Mouse (Mus musculus): Measurements from ENCODE around the gene Gm1043.

Gene Gm1043

GRCm38 (mm10) chr5:37180624-37181023 lies 95.5 kb downstream of the Gm1043 start:
- in situ Hi-C loops (cut with MboI; ENCODE audit: unreplicated experiment in 2 of 2) = loop anchor here in 1 of 2 experiments (5.0 kb wide), 1 partner anchor 233 kb away; no protein-coding TSS in a partner anchor

- in situ Hi-C loops (cut with MboI; ENCODE audit: unreplicated experiment in 2 of 2) = loop anchor here in 1 of 2 experiments (5.0 kb wide), 1 partner anchor 237 kb away; no protein-coding TSS in a partner anchor
Measured at GRCm38 (mm10) chr5:37184605-37185004, 99.4 kb downstream of the Gm1043 start.

- in situ Hi-C loops (cut with MboI; ENCODE audit: unreplicated experiment in 2 of 2) = no loop called here
Measured at GRCm38 (mm10) chr5:37190378-37190777, 105.2 kb downstream of the Gm1043 start.

- in situ Hi-C loops (cut with MboI; ENCODE audit: unreplicated experiment in 2 of 2) = no loop called here
Measured at GRCm38 (mm10) chr5:37196196-37196595, 111.0 kb downstream of the Gm1043 start.

GRCm38 (mm10) chr5:37196666-37197250 lies 111.6 kb downstream of the Gm1043 start:
- in situ Hi-C loops (cut with MboI; ENCODE audit: unreplicated experiment in 2 of 2) = no loop called here

- in situ Hi-C loops (cut with MboI; ENCODE audit: unreplicated experiment in 2 of 2) = no loop called here
Measured at GRCm38 (mm10) chr5:37197423-37197822, 112.3 kb downstream of the Gm1043 start.

GRCm38 (mm10) chr5:37198011-37198688 lies 113.0 kb downstream of the Gm1043 start:
- in situ Hi-C loops (cut with MboI; ENCODE audit: unreplicated experiment in 2 of 2) = no loop called here

GRCm38 (mm10) chr5:37202285-37202684 lies 117.1 kb downstream of the Gm1043 start:
- in situ Hi-C loops (cut with MboI; ENCODE audit: unreplicated experiment in 2 of 2) = no loop called here

- in situ Hi-C loops (cut with MboI; ENCODE audit: unreplicated experiment in 2 of 2) = no loop called here
Measured at GRCm38 (mm10) chr5:37204886-37205285, 119.7 kb downstream of the Gm1043 start.

- in situ Hi-C loops (cut with MboI; ENCODE audit: unreplicated experiment in 2 of 2) = no loop called here
Measured at GRCm38 (mm10) chr5:37205420-37205819, 120.2 kb downstream of the Gm1043 start.

- in situ Hi-C loops (cut with MboI; ENCODE audit: unreplicated experiment in 2 of 2) = no loop called here
Measured at GRCm38 (mm10) chr5:37206364-37206763, 121.2 kb downstream of the Gm1043 start.

GRCm38 (mm10) chr5:37212938-37213708 lies 128.0 kb downstream of the Gm1043 start:
- in situ Hi-C loops (cut with MboI; ENCODE audit: unreplicated experiment in 2 of 2) = no loop called here

- in situ Hi-C loops (cut with MboI; ENCODE audit: unreplicated experiment in 2 of 2) = no loop called here
Measured at GRCm38 (mm10) chr5:37213709-37214103, 128.5 kb downstream of the Gm1043 start.

GRCm38 (mm10) chr5:37214614-37215013 lies 129.4 kb downstream of the Gm1043 start:
- in situ Hi-C loops (cut with MboI; ENCODE audit: unreplicated experiment in 2 of 2) = no loop called here

- in situ Hi-C loops (cut with MboI; ENCODE audit: unreplicated experiment in 2 of 2) = no loop called here
Measured at GRCm38 (mm10) chr5:37215276-37215675, 130.1 kb downstream of the Gm1043 start.

GRCm38 (mm10) chr5:37219615-37220014 lies 134.4 kb downstream of the Gm1043 start:
- in situ Hi-C loops (cut with MboI; ENCODE audit: unreplicated experiment in 2 of 2) = no loop called here

- in situ Hi-C loops (cut with MboI; ENCODE audit: unreplicated experiment in 2 of 2) = no loop called here
Measured at GRCm38 (mm10) chr5:37220575-37220974, 135.4 kb downstream of the Gm1043 start.

GRCm38 (mm10) chr5:37221563-37221962 lies 136.4 kb downstream of the Gm1043 start:
- in situ Hi-C loops (cut with MboI; ENCODE audit: unreplicated experiment in 2 of 2) = no loop called here

- in situ Hi-C loops (cut with MboI; ENCODE audit: unreplicated experiment in 2 of 2) = no loop called here
Measured at GRCm38 (mm10) chr5:37222316-37222715, 137.1 kb downstream of the Gm1043 start.

- in situ Hi-C loops (cut with MboI; ENCODE audit: unreplicated experiment in 2 of 2) = no loop called here
Measured at GRCm38 (mm10) chr5:37225708-37226107, 140.5 kb downstream of the Gm1043 start.

GRCm38 (mm10) chr5:37227956-37228680 lies 142.9 kb downstream of the Gm1043 start:
- in situ Hi-C loops (cut with MboI; ENCODE audit: unreplicated experiment in 2 of 2) = no loop called here
